Mouse (Mus musculus): Measurements from ENCODE around the gene Ahnak. TPM values are rescaled to one million over a fixed set of nuclear protein-coding genes. Genes with fewer than 3 reads are reported as not detected.

The Ahnak gene
- total and polyA plus RNA-seq, 3 experiments: 1.2 to 2.2 TPM; not detected in 1

DNA sequence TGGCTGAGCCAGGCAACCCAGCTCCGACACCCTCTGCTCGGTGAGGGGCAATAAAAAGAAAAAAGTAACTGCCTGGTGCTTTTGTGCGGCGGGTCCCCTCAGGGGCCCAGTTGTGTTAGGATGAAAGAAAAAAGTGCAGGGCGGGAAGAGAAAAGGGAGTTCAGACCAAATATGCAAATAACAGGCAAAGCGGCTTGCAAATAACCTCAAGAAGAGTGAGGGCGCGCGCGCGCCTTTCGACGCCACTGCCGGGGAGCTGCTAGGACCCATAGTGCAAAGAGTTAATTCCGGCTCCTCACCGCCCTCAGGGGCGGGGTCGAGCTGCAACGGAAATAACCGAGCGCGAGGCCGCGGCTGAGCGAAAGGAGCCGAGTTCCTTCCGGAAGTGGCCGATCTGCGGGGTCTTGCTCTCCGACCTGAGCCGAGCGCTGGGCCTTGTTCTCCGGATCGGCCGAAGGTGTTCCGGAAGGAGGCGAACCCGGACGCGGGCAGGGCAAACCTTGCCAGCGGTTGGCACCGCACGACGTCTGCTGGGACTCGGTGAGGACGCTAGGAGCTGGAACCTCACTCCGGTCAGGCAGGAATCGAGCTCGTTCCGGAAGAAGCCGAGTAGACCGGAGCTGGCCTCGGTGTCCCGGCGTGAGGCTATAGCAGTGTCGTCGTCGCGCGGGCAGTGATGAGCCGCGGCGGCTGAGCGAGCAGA lies 47.4 kb upstream of the Ahnak start, which contains the start of gene Mta2 (continued):
- TF ChIP-seq MYB (IDR thresholded peaks at IDR 0.05; ENCODE audit: low read depth, low read length): peak; percentile 63; the same call in 1 of the 2 replicates
- TF ChIP-seq CTCF (IDR thresholded peaks at IDR 0.05 in 2 of 3, conservative IDR thresholded peaks at IDR 0.05 in 1 of 3; ENCODE audit: control insufficient read depth in 1 of 3, insufficient read depth in 1 of 3, low read depth in 2 of 3, low read length in 3 of 3, poor library complexity in 1 of 3, severe bottlenecking in 1 of 3): peak in 1 of 3 experiments; percentile 1; a peak in 1 of 6 replicates
- TF ChIP-seq POLR2A (IDR thresholded peaks at IDR 0.05; ENCODE audit: control insufficient read depth in 1 of 2, insufficient read depth in 1 of 2, low read depth in 1 of 2, low read length in 2 of 2, poor library complexity in 1 of 2): peak; percentile 47 to 91
- TF ChIP-seq MAX (IDR thresholded peaks at IDR 0.05; ENCODE audit: low read length): no peak; the same call in 1 of the 2 replicates
- no peak for TF ChIP-seq CHD1 (IDR thresholded peaks at IDR 0.05; ENCODE audit: low read depth, low read length)
- no peak for TF ChIP-seq CHD2 (IDR thresholded peaks at IDR 0.05; ENCODE audit: low read length)
- TF ChIP-seq TBP (IDR thresholded peaks at IDR 0.05; ENCODE audit: low read depth, low read length): peak; percentile 53; the same call in 1 of the 2 replicates
- TF ChIP-seq SIN3A (IDR thresholded peaks at IDR 0.05; ENCODE audit: low read length): peak; percentile 78
- peak; percentile 60 for TF ChIP-seq TCF12 (IDR thresholded peaks at IDR 0.05; ENCODE audit: low read depth, low read length)
- TF ChIP-seq BHLHE40 (IDR thresholded peaks at IDR 0.05; ENCODE audit: borderline replicate concordance, low read depth, low read length): no peak
- peak; percentile 66 for TF ChIP-seq ZMIZ1 (IDR thresholded peaks at IDR 0.05; ENCODE audit: low read depth, low read length)
- TF ChIP-seq MAFK (IDR thresholded peaks at IDR 0.05; ENCODE audit: borderline replicate concordance, low read depth, low read length): no peak
- TF ChIP-seq MYC (IDR thresholded peaks at IDR 0.05; ENCODE audit: low read depth, low read length): peak; percentile 70; the same call in 1 of the 2 replicates
- peak; percentile 53 for TF ChIP-seq KAT2A (conservative IDR thresholded peaks at IDR 0.05; ENCODE audit: low read depth, low read length)
- TF ChIP-seq RCOR1 (IDR thresholded peaks at IDR 0.05; ENCODE audit: low read depth, low read length): no peak
- peak; percentile 77 for TF ChIP-seq NELFE (IDR thresholded peaks at IDR 0.05; ENCODE audit: low read depth, low read length)
- TF ChIP-seq ZKSCAN1 (IDR thresholded peaks at IDR 0.05; ENCODE audit: low read depth, low read length): 0 out of 2 replicates have a peak, but pooled peaks have one; percentile 24

DNA sequence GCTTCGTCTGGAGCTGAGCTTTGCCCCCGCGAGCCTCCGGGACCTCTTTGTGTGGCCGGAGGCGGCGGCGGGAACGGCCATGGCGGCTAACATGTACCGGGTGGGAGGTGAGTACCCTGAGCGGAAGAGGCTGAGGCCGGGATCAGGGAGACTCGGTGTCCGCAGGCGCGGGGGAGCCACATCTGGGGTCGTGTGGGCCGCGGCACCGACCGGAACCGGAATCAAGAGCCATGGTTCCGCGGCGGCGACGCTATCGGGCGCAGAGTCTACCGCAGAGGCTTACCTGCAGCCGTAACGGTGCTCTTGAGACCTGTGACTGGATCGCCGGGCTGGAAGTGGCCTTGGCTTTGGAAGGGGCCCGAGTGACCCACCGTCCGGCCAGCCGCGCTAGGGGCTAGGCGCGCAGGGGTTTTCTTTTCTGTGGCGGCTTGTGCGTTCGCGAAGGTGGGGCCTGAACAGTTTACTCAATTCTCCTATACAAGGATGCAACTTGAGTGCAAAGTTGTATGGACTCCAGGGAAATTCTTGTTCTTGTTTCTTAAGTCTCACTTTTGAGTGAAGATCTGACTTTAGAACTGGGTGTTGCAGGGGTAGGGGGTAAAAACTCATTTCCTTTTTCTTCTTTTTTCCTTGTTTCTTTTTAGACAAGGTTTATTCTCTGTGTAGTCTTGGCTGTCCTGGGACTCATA lies 46.7 kb upstream of the Ahnak start:
- no peaks in the 10 kb centered on the region for H3K27me3 ChIP-seq (ENCODE audit: control insufficient read depth in 1 of 2, insufficient read depth in 2 of 2, low read length in 2 of 2)
- H3K36me3 ChIP-seq (ENCODE audit: control insufficient read depth in 1 of 2, insufficient read depth in 2 of 2, low read length in 2 of 2): peaks cover 8 to 41% of the 10 kb centered on the region in 2 experiments
- peak overlapping the region; percentile 92 for H3K27ac ChIP-seq (ENCODE audit: control insufficient read depth, low read depth, low read length)
- H3K9me3 ChIP-seq (replicated peaks; ENCODE audit: insufficient read depth, low read length): no peaks in the 10 kb centered on the region
- H3K4me3 ChIP-seq (ENCODE audit: control insufficient read depth in 1 of 2, insufficient read depth in 1 of 2, low read depth in 2 of 2, low read length in 2 of 2): peak overlapping the region; percentile 85 to 99
- peaks cover 36% of the 10 kb centered on the region for H3K79me2 ChIP-seq (ENCODE audit: control insufficient read depth, insufficient read depth, low read length, poor library complexity)
- H3K9ac ChIP-seq (ENCODE audit: control insufficient read depth, low read depth, low read length, poor library complexity, severe bottlenecking): peak overlapping the region; percentile 92
- H3K4me1 ChIP-seq (ENCODE audit: control insufficient read depth in 1 of 2, insufficient read depth in 2 of 2, low read length in 2 of 2): peaks cover 11 to 36% of the 10 kb centered on the region in 2 experiments
- DNase-seq (ENCODE audit: low read depth, low spot score): peak; percentile 70
- TF ChIP-seq SMC3 (IDR thresholded peaks at IDR 0.05; ENCODE audit: low read depth, low read length): no peak
- TF ChIP-seq USF2 (IDR thresholded peaks at IDR 0.05; ENCODE audit: borderline replicate concordance in 1 of 2, insufficient read depth in 1 of 2, low read depth in 1 of 2, low read length in 2 of 2): no peak
- TF ChIP-seq ZC3H11A (IDR thresholded peaks at IDR 0.05; ENCODE audit: low read depth, low read length): no peak
- no peak for TF ChIP-seq ZKSCAN1 (IDR thresholded peaks at IDR 0.05; ENCODE audit: low read depth, low read length)
- no peak for TF ChIP-seq MAFK (IDR thresholded peaks at IDR 0.05; ENCODE audit: borderline replicate concordance, low read depth, low read length)
- no peak for TF ChIP-seq BHLHE40 (IDR thresholded peaks at IDR 0.05; ENCODE audit: borderline replicate concordance, low read depth, low read length)
- TF ChIP-seq MAX (IDR thresholded peaks at IDR 0.05; ENCODE audit: low read length): no peak; the same call in 1 of the 2 replicates
- no peak for TF ChIP-seq CTCF (IDR thresholded peaks at IDR 0.05 in 2 of 3, conservative IDR thresholded peaks at IDR 0.05 in 1 of 3; ENCODE audit: control insufficient read depth in 1 of 3, insufficient read depth in 1 of 3, low read depth in 2 of 3, low read length in 3 of 3, poor library complexity in 1 of 3, severe bottlenecking in 1 of 3)
- TF ChIP-seq RCOR1 (IDR thresholded peaks at IDR 0.05; ENCODE audit: low read depth, low read length): no peak
- no peak for TF ChIP-seq CHD2 (IDR thresholded peaks at IDR 0.05; ENCODE audit: low read length)
- no peak for TF ChIP-seq JUND (IDR thresholded peaks at IDR 0.05; ENCODE audit: low read depth, low read length)
- no peak for TF ChIP-seq ZMIZ1 (IDR thresholded peaks at IDR 0.05; ENCODE audit: low read depth, low read length)
- TF ChIP-seq NELFE (IDR thresholded peaks at IDR 0.05; ENCODE audit: low read depth, low read length): no peak
- TF ChIP-seq ZNF384 (IDR thresholded peaks at IDR 0.05; ENCODE audit: low read depth, low read length): no peak
- TF ChIP-seq MYB (IDR thresholded peaks at IDR 0.05; ENCODE audit: low read depth, low read length): no peak
- no peak for TF ChIP-seq ELF1 (IDR thresholded peaks at IDR 0.05; ENCODE audit: low read depth, low read length)
- no peak for TF ChIP-seq E2F4 (IDR thresholded peaks at IDR 0.05; ENCODE audit: borderline replicate concordance, low read depth, low read length)
- TF ChIP-seq SIN3A (IDR thresholded peaks at IDR 0.05; ENCODE audit: low read length): peak; percentile 58
- TF ChIP-seq MAZ (IDR thresholded peaks at IDR 0.05; ENCODE audit: low read depth, low read length): peak; percentile 14; the same call in 1 of the 2 replicates
- no peak for TF ChIP-seq TBP (IDR thresholded peaks at IDR 0.05; ENCODE audit: low read depth, low read length)
- no peak for TF ChIP-seq GATA1 (IDR thresholded peaks at IDR 0.05; ENCODE audit: low read depth, low read length)
- no peak for TF ChIP-seq ETS1 (IDR thresholded peaks at IDR 0.05; ENCODE audit: low read depth, low read length)
- no peak for TF ChIP-seq HCFC1 (IDR thresholded peaks at IDR 0.05; ENCODE audit: low read depth, low read length)
- no peak for TF ChIP-seq UBTF (IDR thresholded peaks at IDR 0.05; ENCODE audit: borderline replicate concordance, insufficient read depth, low read depth, low read length)

Data from MEL (cell line).